Mouse (Mus musculus): ENCODE data around the gene Tmed2. TPM values are rescaled to one million over a fixed set of nuclear protein-coding genes. Genes with fewer than 3 reads are reported as not detected.

Tmed2 gene
- total and polyA plus RNA-seq, 2 experiments from 2014 or later: 331 to 404 TPM

GRCm38 (mm10) chr5:124530655-124531582, 9.6 kb upstream of the Tmed2 start, which contains the start of gene Rilpl1:
Gene Rilpl1 (minus strand): TSS chr5:124531391.
- Histone ChIP-seq H3K4me3 (ENCODE audit: low read depth, low read length) (peak within 1 kb of the TSS; percentile 95), H3K36me3 (replicated peaks; ENCODE audit: control insufficient read depth, insufficient read depth, low read length) (peaks cover 6% of the 10 kb centered on the region; the same call in 1 of the 2 replicates), H3K9ac (replicated peaks; ENCODE audit: low read depth, low read length) (peak within 1 kb of the TSS; percentile 79), H3K9me3 (replicated peaks; ENCODE audit: control insufficient read depth, low read length) (no peaks in the 10 kb centered on the region), H3K4me1 (ENCODE audit: control insufficient read depth, insufficient read depth) (peaks cover 28% of the 10 kb centered on the region), H3K27ac (ENCODE audit: low read depth) (peak within 1 kb of the TSS; percentile 94), H3K27me3 (ENCODE audit: control insufficient read depth, insufficient read depth, low read length) (no peaks in the 10 kb centered on the region), H3K4me2 (ENCODE audit: low read depth, low read length) (peak within 1 kb of the TSS; percentile 91)
- DNase-seq (ENCODE audit: low spot score): peak; percentile 72
- peak; percentile 81 for ATAC-seq (ENCODE audit: insufficient read depth, low read depth)
- TF ChIP-seq EP300 (IDR thresholded peaks at IDR 0.05; ENCODE audit: low read depth): no peak
- no peak for TF ChIP-seq CTCF (IDR thresholded peaks at IDR 0.05; ENCODE audit: low read depth)
- 0% methylated on average over 89 of the region's 96 CpGs for WGBS

GRCm38 (mm10) chr5:124531583-124531930, 8.9 kb upstream of the Tmed2 start:
- no peak for ATAC-seq (ENCODE audit: insufficient read depth, low read depth)
- H3K9ac ChIP-seq (replicated peaks; ENCODE audit: low read depth, low read length): peak overlapping the region; percentile 79
- H3K4me3 ChIP-seq (ENCODE audit: low read depth, low read length): peak overlapping the region; percentile 95
- peaks cover 29% of the 10 kb centered on the region for H3K4me1 ChIP-seq (ENCODE audit: control insufficient read depth, insufficient read depth)
- peak overlapping the region; percentile 91 for H3K4me2 ChIP-seq (ENCODE audit: low read depth, low read length)
- 14% methylated on average over 14 of the region's 14 CpGs for WGBS
- H3K27me3 ChIP-seq (ENCODE audit: control insufficient read depth, insufficient read depth, low read length): no peaks in the 10 kb centered on the region
- H3K9me3 ChIP-seq (replicated peaks; ENCODE audit: control insufficient read depth, low read length): no peaks in the 10 kb centered on the region
- H3K36me3 ChIP-seq (replicated peaks; ENCODE audit: control insufficient read depth, insufficient read depth, low read length): peaks cover 6% of the 10 kb centered on the region; the same call in 1 of the 2 replicates
- TF ChIP-seq EP300 (IDR thresholded peaks at IDR 0.05; ENCODE audit: low read depth) (no peak), CTCF (IDR thresholded peaks at IDR 0.05; ENCODE audit: low read depth) (no peak)
- DNase-seq (ENCODE audit: low spot score): no peak
- H3K27ac ChIP-seq (ENCODE audit: low read depth): peak overlapping the region; percentile 94

GRCm38 (mm10) chr5:124532451-124532850, 8.0 kb upstream of the Tmed2 start:
- no peaks in the 10 kb centered on the region for H3K27me3 ChIP-seq (ENCODE audit: control insufficient read depth, insufficient read depth, low read length)
- H3K4me3 ChIP-seq (ENCODE audit: low read depth, low read length): no peak overlapping the region
- H3K9me3 ChIP-seq (replicated peaks; ENCODE audit: control insufficient read depth, low read length): no peaks in the 10 kb centered on the region
- H3K27ac ChIP-seq (ENCODE audit: low read depth): peak overlapping the region; percentile 94
- 0 out of 2 replicates have a peak overlapping the region, but pooled peaks have one; percentile 91 for H3K4me2 ChIP-seq (ENCODE audit: low read depth, low read length)
- TF ChIP-seq EP300 (IDR thresholded peaks at IDR 0.05; ENCODE audit: low read depth): no peak
- no peak for TF ChIP-seq CTCF (IDR thresholded peaks at IDR 0.05; ENCODE audit: low read depth)
- ATAC-seq (ENCODE audit: insufficient read depth, low read depth) (no peak), DNase-seq (ENCODE audit: low spot score) (no peak)
- peaks cover under 1% of the 10 kb centered on the region; the same call in 1 of the 2 replicates for H3K36me3 ChIP-seq (replicated peaks; ENCODE audit: control insufficient read depth, insufficient read depth, low read length)
- no peak overlapping the region for H3K9ac ChIP-seq (replicated peaks; ENCODE audit: low read depth, low read length)
- peaks cover 37% of the 10 kb centered on the region for H3K4me1 ChIP-seq (ENCODE audit: control insufficient read depth, insufficient read depth)
- WGBS: 34% methylated on average over 7 of the region's 7 CpGs

- Histone ChIP-seq H3K36me3 (replicated peaks; ENCODE audit: control insufficient read depth, insufficient read depth, low read length) (no peaks in the 10 kb centered on the region), H3K27me3 (ENCODE audit: control insufficient read depth, insufficient read depth, low read length) (no peaks in the 10 kb centered on the region), H3K4me1 (ENCODE audit: control insufficient read depth, insufficient read depth) (peaks cover 15% of the 10 kb centered on the region), H3K9ac (replicated peaks; ENCODE audit: low read depth, low read length) (no peak overlapping the region), H3K4me3 (ENCODE audit: low read depth, low read length) (no peak overlapping the region), H3K9me3 (replicated peaks; ENCODE audit: control insufficient read depth, low read length) (no peaks in the 10 kb centered on the region), H3K27ac (ENCODE audit: low read depth) (no peak overlapping the region), H3K4me2 (ENCODE audit: low read depth, low read length) (no peak overlapping the region)
- WGBS: 37% methylated on average over 5 of the region's 5 CpGs
- ATAC-seq (ENCODE audit: insufficient read depth, low read depth): no peak
- no peak for DNase-seq (ENCODE audit: low spot score)
- TF ChIP-seq CTCF (IDR thresholded peaks at IDR 0.05; ENCODE audit: low read depth) (no peak), EP300 (IDR thresholded peaks at IDR 0.05; ENCODE audit: low read depth) (no peak)
These were observed 5.5 kb upstream of the Tmed2 start for GRCm38 (mm10) chr5:124535016-124535415.

GRCm38 (mm10) chr5:124536776-124537175, 3.7 kb upstream of the Tmed2 start:
- H3K36me3 ChIP-seq (replicated peaks; ENCODE audit: control insufficient read depth, insufficient read depth, low read length): no peaks in the 10 kb centered on the region
- ATAC-seq (ENCODE audit: insufficient read depth, low read depth): no peak
- WGBS: 3% methylated on average over 17 of the region's 17 CpGs
- peak overlapping the region; percentile 75 for H3K27ac ChIP-seq (ENCODE audit: low read depth)
- peaks cover 10% of the 10 kb centered on the region for H3K4me1 ChIP-seq (ENCODE audit: control insufficient read depth, insufficient read depth)
- DNase-seq (ENCODE audit: low spot score): peak; percentile 61
- 0 out of 2 replicates have a peak overlapping the region, but pooled peaks have one; percentile 32 for H3K9ac ChIP-seq (replicated peaks; ENCODE audit: low read depth, low read length)
- H3K27me3 ChIP-seq (ENCODE audit: control insufficient read depth, insufficient read depth, low read length): no peaks in the 10 kb centered on the region
- TF ChIP-seq CTCF (IDR thresholded peaks at IDR 0.05; ENCODE audit: low read depth): no peak; the same call in 1 of the 2 replicates
- TF ChIP-seq EP300 (IDR thresholded peaks at IDR 0.05; ENCODE audit: low read depth): no peak
- H3K4me2 ChIP-seq (ENCODE audit: low read depth, low read length): peak overlapping the region; percentile 60
- H3K9me3 ChIP-seq (replicated peaks; ENCODE audit: control insufficient read depth, low read length): no peaks in the 10 kb centered on the region
- H3K4me3 ChIP-seq (ENCODE audit: low read depth, low read length): peak overlapping the region; percentile 22

All from heart, postnatal 0 days (tissue).